Mouse (Mus musculus) gastrocnemius, postnatal 14 days (tissue): ENCODE results near the gene Obp1a. TPM values are rescaled to one million over a fixed set of nuclear protein-coding genes. Genes with fewer than 3 reads are reported as not detected.

Experiments used
- DNase-seq: peaks from one replicate; pipeline ENCODE4 v3.0.0; 2021; ENCODE audit warnings: mixed read lengths
- intact Hi-C: fragments of 180-260 bp; cut with DNase I; formaldehyde crosslinking; loops from one replicate; pipeline ENCODE4 v1.15.1; 2025; ENCODE audit warnings: low total_unique reads
- long read RNA-seq, 2 experiments: library from polyadenylated mRNA; stranded (forward); transcript quantifications; one replicate each; pipeline ENCODE4 v2.0.0; 2021
- total RNA-seq, 2 experiments: library from RNA; stranded (reverse); gene quantifications; 2 replicates each; pipeline ENCODE4 v1.2.3; 2021

The Obp1a gene
- not detected for total RNA-seq
- long read RNA-seq, experiment 1 = 0 reads
- long read RNA-seq, experiment 2 = 0 reads

GRCm38 (mm10) chrX:78091274-78091673 is at the start of gene Obp1a:
Gene Obp1a (minus strand): TSS chrX:78091374.
- DNase-seq = no peak
- intact Hi-C loops = no loop called here

DNA sequence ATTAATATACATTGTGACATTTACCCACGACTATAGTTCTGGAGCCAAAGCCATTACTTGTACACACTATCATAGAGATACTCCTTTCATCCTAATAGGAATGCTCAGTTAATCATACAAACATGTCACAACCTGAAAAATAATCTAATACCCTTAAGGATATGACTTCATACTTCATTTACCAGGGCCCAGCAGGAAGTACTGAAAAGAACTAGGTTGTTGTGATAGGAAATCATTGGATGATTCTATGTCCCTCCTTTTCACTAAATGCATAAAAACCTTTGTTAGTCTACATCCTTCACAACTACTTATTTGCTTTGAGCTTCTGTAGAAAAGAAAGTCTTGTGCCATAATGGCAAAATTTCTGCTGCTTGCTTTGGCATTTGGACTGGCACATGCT is 34.0 kb upstream of the Obp1a start, which contains the start of gene Gm5938:
TSS of gene Gm5938 (plus strand) at position 301 of the 400 bp plus-strand sequence.
- intact Hi-C loops = no loop called here
- no peak for DNase-seq

Other genes starting within 250 kb of the Obp1a start
- not detected for gene Pbsn, start 237.8 kb downstream of the Obp1a start, total RNA-seq
- not detected for gene Gm14744, start 226.6 kb downstream of the Obp1a start, total RNA-seq
- not detected for gene 5430402E10Rik, start 166.3 kb downstream of the Obp1a start, total RNA-seq
- not detected for gene Gm5938, start 34.1 kb upstream of the Obp1a start, total RNA-seq
- gene Obp1b, start 95.4 kb upstream of the Obp1a start, total RNA-seq = not detected
- gene Gm14743, start 154.5 kb upstream of the Obp1a start, total RNA-seq = not detected